In the genomic region with DNA sequence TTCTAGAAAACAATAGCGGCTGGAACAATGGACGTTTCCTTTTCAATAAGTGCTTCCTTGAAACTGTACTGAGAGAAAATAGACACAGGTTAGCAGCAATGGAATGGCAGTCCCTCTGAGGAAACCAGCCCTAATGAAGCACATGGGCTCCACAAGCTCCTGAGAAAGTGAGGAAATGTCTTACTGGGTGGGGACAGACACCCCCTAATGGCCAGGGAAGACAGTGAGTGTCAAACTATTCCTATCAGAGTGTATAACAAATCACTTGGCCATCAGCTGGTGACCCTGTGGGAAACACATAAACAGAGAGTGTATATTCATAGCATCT, we compare ENCODE assay signal across 9 mouse cellular contexts.
DNase-seq lines count a peak whose midpoint lies in the region; ATAC-seq and TF ChIP-seq lines count a peak whose summit lies in the region.
"Had no signal": no experiment of that assay in that cellular context is flagged by ENCODE, and none has a peak within 500 bp of the region (broad histone marks: within the 10 kb centered on the region; RNA-seq: fewer than 3 reads in every experiment).

No protein-coding gene starts in this region.

- DNase-seq in NIH3T3 (ENCODE audit: low read depth) = peak; percentile 29
- peak; percentile 25 for DNase-seq in embryo, embryonic 9.5 days (ENCODE audit: extremely low spot score)
- DNase-seq in heart, postnatal 25 days (ENCODE audit: low spot score) = peak; percentile 4
- DNase-seq in lung, embryonic 14.5 days = no peak
- no peak for DNase-seq in spleen, postnatal 10 days (ENCODE audit: low spot score in 2 of 2)
- no peak for DNase-seq in right cerebral cortex, postnatal 36 days (ENCODE audit: low spot score in 2 of 2)
- no peak for DNase-seq in right cerebral cortex, adult 2 months (ENCODE audit: low spot score in 2 of 2)
- DNase-seq in frontal cortex, adult 2 months (ENCODE audit: extremely low spot score in 1 of 2, low spot score in 1 of 2) = no peak

- no peak overlapping the region for H3K9ac ChIP-seq in lung, embryonic 14.5 days
- H3K9ac ChIP-seq: limb, embryonic 13.5 days had no signal

- peak overlapping the region; percentile 25; the same call in 1 of the 2 replicates for H3K27ac ChIP-seq in lung, embryonic 14.5 days (ENCODE audit: low read depth)

- no peaks in the 10 kb centered on the region for H3K36me3 ChIP-seq in lung, embryonic 14.5 days (ENCODE audit: insufficient read depth)
- H3K36me3 ChIP-seq: limb, embryonic 13.5 days had no signal

- H3K4me1 ChIP-seq in lung, embryonic 14.5 days (ENCODE audit: insufficient read depth) = no peaks in the 10 kb centered on the region

- peak; percentile 56; the same call in 1 of the 2 replicates for ATAC-seq in lung, embryonic 14.5 days (ENCODE audit: insufficient read depth)

- H3K27me3 ChIP-seq in lung, embryonic 14.5 days (ENCODE audit: insufficient read depth, low read length) = no peaks in the 10 kb centered on the region
- H3K27me3 ChIP-seq: limb, embryonic 13.5 days had no signal

- WGBS in lung, embryonic 14.5 days = 51% methylated on average over 2 of the region's 2 CpGs

- no peak overlapping the region for H3K4me2 ChIP-seq in lung, embryonic 14.5 days
- H3K4me2 ChIP-seq: limb, embryonic 13.5 days had no signal

- peak; percentile 37 for TF ChIP-seq CTCF in lung, embryonic 14.5 days (IDR thresholded peaks at IDR 0.05; ENCODE audit: low read depth)

- intact Hi-C loops in heart, postnatal 25 days (cut with DNase I) = loop anchor here (2.0 kb wide), 1 partner anchor 336 kb away; no protein-coding TSS in a partner anchor

- no peak overlapping the region for H3K4me3 ChIP-seq in lung, embryonic 14.5 days (ENCODE audit: low read depth, low read length)
- H3K4me3 ChIP-seq: limb, embryonic 13.5 days had no signal

- no peaks in the 10 kb centered on the region for H3K9me3 ChIP-seq in lung, embryonic 14.5 days (ENCODE audit: low read depth, low read length)
- H3K9me3 ChIP-seq: limb, embryonic 13.5 days had no signal

Comparison
In these comparisons a context has a peak if more than half of its experiments do, and no peak if none do; other contexts are left out.
1. DNase-seq: peak in NIH3T3 (single experiment), embryo, embryonic 9.5 days (single experiment) and heart, postnatal 25 days (single experiment); none in lung, embryonic 14.5 days (single experiment), spleen, postnatal 10 days (0 of 2), right cerebral cortex, postnatal 36 days (0 of 2), right cerebral cortex, adult 2 months (0 of 2) and frontal cortex, adult 2 months (0 of 2).